Mouse (Mus musculus) megakaryocyte, adult 5-6 weeks (primary cell): Measurements from ENCODE around the gene Fam167b. TPM values are rescaled to one million over a fixed set of nuclear protein-coding genes. Genes with fewer than 3 reads are reported as not detected.

Experiments
- total RNA-seq, 2 experiments: library from RNA; stranded (forward) in 1 of 2; stranded (reverse) in 1 of 2; fragments of 153-499, 151-499 nt in 1 of 2; fragments of 221-1000, 200-1000 nt in 1 of 2; gene quantifications; 2 replicates each; pipeline versions ENCODE4 v1.2.3 to v1.2.4; 2015 to 2017

Gene Fam167b
- total RNA-seq, 2 experiments from 2014 or later = not detected

Other genes starting within 250 kb of the Fam167b start
- 174 and 182 TPM in 2 replicates for gene Rbbp4, start 243.2 kb downstream of the Fam167b start, total RNA-seq (2015)
- 86.5 and 88.9 TPM in 2 replicates for gene Rbbp4, start 243.2 kb downstream of the Fam167b start, total RNA-seq (2017)
- gene Zbtb8os, start 242.9 kb downstream of the Fam167b start, total RNA-seq (2015) = 60.9 and 69.8 TPM in 2 replicates
- 79.7 and 84.8 TPM in 2 replicates for gene Zbtb8os, start 242.9 kb downstream of the Fam167b start, total RNA-seq (2017)
- 3.0 and 3.3 TPM in 2 replicates for gene Zbtb8a, start 200.4 kb downstream of the Fam167b start, total RNA-seq (2015)
- gene Zbtb8a, start 200.4 kb downstream of the Fam167b start, total RNA-seq (2017) = 9.3 and 9.4 TPM in 2 replicates
- gene Zbtb8b, start 137.7 kb downstream of the Fam167b start, total RNA-seq (2015) = not detected in 2 replicates
- gene Zbtb8b, start 137.7 kb downstream of the Fam167b start, total RNA-seq (2017) = not detected in 2 replicates
- 24.3 and 24.9 TPM in 2 replicates for gene Bsdc1, start 117.0 kb downstream of the Fam167b start, total RNA-seq (2015)
- gene Bsdc1, start 117.0 kb downstream of the Fam167b start, total RNA-seq (2017) = 28.5 and 35.8 TPM in 2 replicates
- not detected in 2 replicates for gene Tssk3, start 87.5 kb downstream of the Fam167b start, total RNA-seq (2015)
- gene Tssk3, start 87.5 kb downstream of the Fam167b start, total RNA-seq (2017) = not detected in 2 replicates
- gene Fam229a, start 87.4 kb downstream of the Fam167b start, total RNA-seq (2015) = not detected in 2 replicates
- not detected in 2 replicates for gene Fam229a, start 87.4 kb downstream of the Fam167b start, total RNA-seq (2017)
- 28.5 and 32.6 TPM in 2 replicates for gene Marcksl1, start 65.0 kb downstream of the Fam167b start, total RNA-seq (2015)
- gene Marcksl1, start 65.0 kb downstream of the Fam167b start, total RNA-seq (2017) = 25.4 and 29.3 TPM in 2 replicates
- 94.1 and 98.6 TPM in 2 replicates for gene Hdac1, start 35.8 kb downstream of the Fam167b start, total RNA-seq (2015)
- 68.6 and 75.0 TPM in 2 replicates for gene Hdac1, start 35.8 kb downstream of the Fam167b start, total RNA-seq (2017)
- 5.6 and 8.2 TPM in 2 replicates for gene Lck, start 4.9 kb downstream of the Fam167b start, total RNA-seq (2015)
- 6.0 and 6.9 TPM in 2 replicates for gene Lck, start 4.9 kb downstream of the Fam167b start, total RNA-seq (2017)
- 186 and 204 TPM in 2 replicates for gene Eif3i, start 22.1 kb upstream of the Fam167b start, total RNA-seq (2015)
- 140 and 156 TPM in 2 replicates for gene Eif3i, start 22.1 kb upstream of the Fam167b start, total RNA-seq (2017)
- 104 and 120 TPM in 2 replicates for gene Tmem234, start 22.1 kb upstream of the Fam167b start, total RNA-seq (2015)
- 126 and 128 TPM in 2 replicates for gene Tmem234, start 22.1 kb upstream of the Fam167b start, total RNA-seq (2017)
- 1.0 and 3.5 TPM in 2 replicates for gene Dcdc2b, start 35.7 kb upstream of the Fam167b start, total RNA-seq (2015)
- gene Dcdc2b, start 35.7 kb upstream of the Fam167b start, total RNA-seq (2017) = not detected in 2 replicates
- 14.3 and 16.6 TPM in 2 replicates for gene Iqcc, start 40.5 kb upstream of the Fam167b start, total RNA-seq (2015)
- gene Iqcc, start 40.5 kb upstream of the Fam167b start, total RNA-seq (2017) = 6.4 and 7.4 TPM in 2 replicates
- 49.7 and 68.6 TPM in 2 replicates for gene Ccdc28b, start 45.4 kb upstream of the Fam167b start, total RNA-seq (2015)
- gene Ccdc28b, start 45.4 kb upstream of the Fam167b start, total RNA-seq (2017) = 77.2 and 89.0 TPM in 2 replicates
- gene Txlna, start 62.5 kb upstream of the Fam167b start, total RNA-seq (2015) = 14.6 and 16.3 TPM in 2 replicates
- gene Txlna, start 62.5 kb upstream of the Fam167b start, total RNA-seq (2017) = 55.8 and 68.1 TPM in 2 replicates
- 17.4 and 25.4 TPM in 2 replicates for gene Kpna6, start 94.2 kb upstream of the Fam167b start, total RNA-seq (2015)
- gene Kpna6, start 94.2 kb upstream of the Fam167b start, total RNA-seq (2017) = 20.7 and 21.6 TPM in 2 replicates
- gene Tmem39b, start 118.3 kb upstream of the Fam167b start, total RNA-seq (2015) = 11.3 and 20.2 TPM in 2 replicates
- 2.6 and 10.9 TPM in 2 replicates for gene Tmem39b, start 118.3 kb upstream of the Fam167b start, total RNA-seq (2017)
- 83.6 and 94.7 TPM in 2 replicates for gene Khdrbs1, start 163.8 kb upstream of the Fam167b start, total RNA-seq (2015)
- gene Khdrbs1, start 163.8 kb upstream of the Fam167b start, total RNA-seq (2017) = 69.9 and 89.8 TPM in 2 replicates
- gene Ptp4a2, start 232.7 kb upstream of the Fam167b start, total RNA-seq (2015) = 363 and 365 TPM in 2 replicates
- 430 and 463 TPM in 2 replicates for gene Ptp4a2, start 232.7 kb upstream of the Fam167b start, total RNA-seq (2017)